ENCODE assay signal across 13 mouse cellular contexts in genomic region chr3:36482940-36483339, GRCm38 (mm10). TPM values are rescaled to one million over a fixed set of nuclear protein-coding genes. Genes with fewer than 3 reads are reported as not detected.
A peak's percentile ranks its signal among the peaks of the same experiment; 100 is the strongest.
DNase-seq lines count a peak whose midpoint lies in the region; ATAC-seq lines count a peak whose summit lies in the region.
"Had no signal": no experiment of that assay in that cellular context is flagged by ENCODE, and none has a peak within 500 bp of the region (broad histone marks: within the 10 kb centered on the region; RNA-seq: fewer than 3 reads in every experiment).

No protein-coding gene starts in this region.

- H3K27me3 ChIP-seq in heart, embryonic 11.5 days (ENCODE audit: control insufficient read depth, insufficient read depth, low read length): no peaks in the 10 kb centered on the region
- H3K27me3 ChIP-seq in lung, embryonic 16.5 days (ENCODE audit: control insufficient read depth, insufficient read depth, low read depth, low read length): no peaks in the 10 kb centered on the region
- H3K27me3 ChIP-seq in liver, embryonic 12.5 days (replicated peaks): no peaks in the 10 kb centered on the region
- no peaks in the 10 kb centered on the region for H3K27me3 ChIP-seq in hindbrain, embryonic 14.5 days (ENCODE audit: control insufficient read depth, insufficient read depth, low read length)
- H3K27me3 ChIP-seq: megakaryocyte, embryonic 14.5 days; Patski had no signal

- no peaks in the 10 kb centered on the region for H3K36me3 ChIP-seq in heart, embryonic 11.5 days (ENCODE audit: control insufficient read depth, insufficient read depth, low read length)
- H3K36me3 ChIP-seq in lung, embryonic 16.5 days (ENCODE audit: control insufficient read depth, insufficient read depth, low read length): no peaks in the 10 kb centered on the region
- H3K36me3 ChIP-seq in liver, embryonic 12.5 days: no peaks in the 10 kb centered on the region
- no peaks in the 10 kb centered on the region for H3K36me3 ChIP-seq in hindbrain, embryonic 14.5 days (replicated peaks; ENCODE audit: control insufficient read depth, insufficient read depth)

- no peak overlapping the region for H3K9ac ChIP-seq in heart, embryonic 11.5 days (ENCODE audit: low read depth, low read length)
- peak overlapping the region; percentile 39; the same call in 1 of the 2 replicates for H3K9ac ChIP-seq in lung, embryonic 16.5 days (ENCODE audit: low read length)
- H3K9ac ChIP-seq in liver, embryonic 12.5 days: no peak overlapping the region
- H3K9ac ChIP-seq in hindbrain, embryonic 14.5 days: no peak overlapping the region

- 0 out of 2 replicates have a peak overlapping the region, but pooled peaks have one; percentile 58 for H3K27ac ChIP-seq in heart, embryonic 11.5 days (ENCODE audit: low read depth, low read length)
- peak overlapping the region; percentile 63 for H3K27ac ChIP-seq in lung, embryonic 16.5 days (ENCODE audit: low read length)
- no peak overlapping the region for H3K27ac ChIP-seq in liver, embryonic 12.5 days
- H3K27ac ChIP-seq in hindbrain, embryonic 14.5 days: no peak overlapping the region

- intact Hi-C loops in heart, postnatal 14 days (cut with DNase I): no loop called here

- no peaks in the 10 kb centered on the region for H3K9me3 ChIP-seq in heart, embryonic 11.5 days (replicated peaks; ENCODE audit: control insufficient read depth, low read length)
- no peaks in the 10 kb centered on the region for H3K9me3 ChIP-seq in lung, embryonic 16.5 days (ENCODE audit: control insufficient read depth, low read length)
- H3K9me3 ChIP-seq in liver, embryonic 12.5 days (replicated peaks): no peaks in the 10 kb centered on the region
- no peaks in the 10 kb centered on the region for H3K9me3 ChIP-seq in hindbrain, embryonic 14.5 days (ENCODE audit: control insufficient read depth, low read length)
- H3K9me3 ChIP-seq: megakaryocyte, embryonic 14.5 days had no signal

- ATAC-seq in heart, embryonic 11.5 days (replicated peaks; ENCODE audit: insufficient number of reproducible peaks, low FRiP score, low TSS enrichment): no peak
- ATAC-seq in lung, embryonic 16.5 days (ENCODE audit: low read depth): peak; percentile 54
- peak; percentile 37; the same call in 1 of the 2 replicates for ATAC-seq in liver, embryonic 12.5 days
- ATAC-seq in hindbrain, embryonic 14.5 days (ENCODE audit: low FRiP score): no peak
- ATAC-seq: Patski had no signal

- no peak for DNase-seq in heart, postnatal 14 days
- DNase-seq in lung, postnatal 4 days: no peak
- DNase-seq in spleen, postnatal 10 days (ENCODE audit: low spot score in 2 of 2): no peak
- no peak for DNase-seq in hindbrain, embryonic 14.5 days (ENCODE audit: low spot score)
- DNase-seq: cerebellum, adult 8-10 months; kidney, postnatal 14 days had no signal

- H3K4me3 ChIP-seq in heart, embryonic 11.5 days (ENCODE audit: low read depth, low read length): no peak overlapping the region
- H3K4me3 ChIP-seq in lung, embryonic 16.5 days (ENCODE audit: low read length): peak overlapping the region; percentile 16; the same call in 1 of the 2 replicates
- no peak overlapping the region for H3K4me3 ChIP-seq in liver, embryonic 12.5 days
- H3K4me3 ChIP-seq in hindbrain, embryonic 14.5 days (replicated peaks; ENCODE audit: low read length): no peak overlapping the region
- H3K4me3 ChIP-seq: megakaryocyte, embryonic 14.5 days; myocyte had no signal

- WGBS in heart, embryonic 11.5 days (ENCODE audit: insufficient replicate concordance): 21% methylated on average over 9 of the region's 9 CpGs
- 12% methylated on average over 9 of the region's 9 CpGs for WGBS in lung, embryonic 16.5 days
- WGBS in liver, embryonic 12.5 days (ENCODE audit: insufficient replicate concordance): 52% methylated on average over 9 of the region's 9 CpGs
- WGBS in hindbrain, embryonic 14.5 days: 53% methylated on average over 9 of the region's 9 CpGs

- H3K4me1 ChIP-seq in heart, embryonic 11.5 days (ENCODE audit: control insufficient read depth, insufficient read depth, low read length): peaks cover 21% of the 10 kb centered on the region
- peaks cover 14% of the 10 kb centered on the region for H3K4me1 ChIP-seq in lung, embryonic 16.5 days (replicated peaks; ENCODE audit: control insufficient read depth, insufficient read depth, low read length)
- 0 out of 2 replicates have a peak, but pooled peaks cover 3% of the 10 kb centered on the region for H3K4me1 ChIP-seq in liver, embryonic 12.5 days
- H3K4me1 ChIP-seq in hindbrain, embryonic 14.5 days (replicated peaks; ENCODE audit: control insufficient read depth, insufficient read depth, low read length): peaks cover 7% of the 10 kb centered on the region; the same call in 1 of the 2 replicates

- peak overlapping the region; percentile 17; the same call in 1 of the 2 replicates for H3K4me2 ChIP-seq in heart, embryonic 11.5 days
- peak overlapping the region; percentile 43 for H3K4me2 ChIP-seq in lung, embryonic 16.5 days (ENCODE audit: low read depth, low read length)
- peak overlapping the region; percentile 4; the same call in 1 of the 2 replicates for H3K4me2 ChIP-seq in liver, embryonic 12.5 days
- H3K4me2 ChIP-seq in hindbrain, embryonic 14.5 days (replicated peaks): no peak overlapping the region

RNA-seq across cellular contexts. Expression of gene 1810062G17Rik, which starts 7.2 kb away (rescaled TPM):
- polyA plus RNA-seq in heart, embryonic 11.5 days (2014; fragmentation: Nextera tagmentation; extraction: Ambion mirVana): 1.5 TPM in 2 replicates
- total RNA-seq in heart, postnatal 14 days (2021): under 1 TPM; 0.24 to 0.74 TPM
- 3.6 and 3.9 TPM in 2 replicates for polyA plus RNA-seq in lung, embryonic 16.5 days (2015; fragmentation: Nextera tagmentation; extraction: Ambion mirVana)
- 0.83 and 1.4 TPM in 2 replicates for polyA plus RNA-seq in liver, embryonic 12.5 days (2016; fragmentation: Nextera tagmentation; extraction: Ambion mirVana)
- polyA plus RNA-seq in hindbrain, embryonic 14.5 days (2014; fragmentation: Nextera tagmentation; extraction: Ambion mirVana): 0.21 and 0.23 TPM in 2 replicates
- total RNA-seq: hematopoietic stem cell, adult 5-6 weeks had no signal

RNA-seq across cellular contexts. Expression of gene Anxa5, which starts 7.2 kb away (rescaled TPM):
- 316 and 392 TPM in 2 replicates for polyA plus RNA-seq in heart, embryonic 11.5 days (2014; fragmentation: Nextera tagmentation; extraction: Ambion mirVana)
- 100 to 1,000 TPM; 166 to 168 TPM for total RNA-seq in heart, postnatal 14 days (2021)
- 424 and 464 TPM in 2 replicates for polyA plus RNA-seq in lung, embryonic 16.5 days (2015; fragmentation: Nextera tagmentation; extraction: Ambion mirVana)
- polyA plus RNA-seq in liver, embryonic 12.5 days (2016; fragmentation: Nextera tagmentation; extraction: Ambion mirVana): 68.6 and 70.7 TPM in 2 replicates
- polyA plus RNA-seq in hindbrain, embryonic 14.5 days (2014; fragmentation: Nextera tagmentation; extraction: Ambion mirVana): 64.9 and 75.8 TPM in 2 replicates

RNA-seq across cellular contexts. Expression of gene Gm11549, which starts 38.7 kb away (rescaled TPM):
- polyA plus RNA-seq in heart, embryonic 11.5 days (2014; fragmentation: Nextera tagmentation; extraction: Ambion mirVana): 0.14 and 0.16 TPM in 2 replicates
- not detected for total RNA-seq in heart, postnatal 14 days (2021)
- polyA plus RNA-seq in lung, embryonic 16.5 days (2015; fragmentation: Nextera tagmentation; extraction: Ambion mirVana): 0.09 and 0.16 TPM in 2 replicates
- not detected in 2 replicates for polyA plus RNA-seq in liver, embryonic 12.5 days (2016; fragmentation: Nextera tagmentation; extraction: Ambion mirVana)
- polyA plus RNA-seq in hindbrain, embryonic 14.5 days (2014; fragmentation: Nextera tagmentation; extraction: Ambion mirVana): 0.20 and 0.35 TPM in 2 replicates
- total RNA-seq: hematopoietic stem cell, adult 5-6 weeks had no signal
- polyA plus RNA-seq: myocyte, Patski had no signal

Comparison
In these comparisons a context has a peak if more than half of its experiments do, and no peak if none do; other contexts are left out.
1. ATAC-seq: peak in lung, embryonic 16.5 days (single experiment) and liver, embryonic 12.5 days (single experiment); none in heart, embryonic 11.5 days (single experiment) and hindbrain, embryonic 14.5 days (single experiment).
2. H3K27ac ChIP-seq: peak in heart, embryonic 11.5 days (single experiment) and lung, embryonic 16.5 days (single experiment); none in liver, embryonic 12.5 days (single experiment) and hindbrain, embryonic 14.5 days (single experiment).